Mouse (Mus musculus) testis, postnatal 14 days (tissue): ENCODE data around the gene Rsad1.

Source experiments
- DNase-seq: peaks from one replicate; pipeline ENCODE4 v3.0.0; 2021; ENCODE audit warnings: low spot score

Rsad1 gene

DNA sequence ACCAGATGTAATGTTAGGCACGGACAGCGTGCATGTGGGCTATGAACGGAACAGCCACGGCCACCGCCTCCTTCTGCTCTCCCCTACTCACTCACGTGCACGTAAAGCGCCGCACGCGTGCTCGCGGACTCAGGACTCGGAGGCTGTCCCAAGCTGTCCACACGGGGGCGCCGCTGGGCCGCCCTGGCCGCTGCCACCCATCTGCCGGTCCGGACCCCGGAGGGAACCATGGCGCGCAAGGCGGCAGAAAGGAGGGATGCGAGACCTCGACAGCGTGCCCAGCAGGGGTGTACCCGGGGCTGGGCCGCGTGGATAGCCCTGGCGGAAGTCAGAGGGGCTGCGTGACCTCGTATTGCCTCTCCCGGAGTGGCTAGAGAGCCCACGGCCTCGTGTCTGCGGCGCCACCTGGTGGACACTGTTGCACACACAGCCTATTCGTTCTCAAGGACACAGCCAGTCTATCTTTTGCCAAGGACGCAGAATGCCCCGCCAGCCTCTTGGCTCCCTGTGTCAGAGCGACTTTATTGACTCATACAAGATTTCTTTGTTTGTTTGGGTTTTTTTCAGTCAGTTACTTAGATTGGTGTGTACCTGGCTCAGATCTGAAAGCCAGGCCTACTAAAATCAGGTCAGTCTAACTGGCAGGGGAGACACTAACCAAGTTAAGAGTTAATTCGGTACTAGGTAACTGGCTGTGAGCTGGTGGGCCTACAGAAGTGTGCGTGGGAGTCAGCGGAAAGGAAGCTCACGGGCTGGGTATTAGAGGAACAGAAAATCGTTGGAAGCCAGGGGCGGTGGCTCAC, at the start of gene Rsad1:
TSS of gene Rsad1 (minus strand) at position 368 of the 803 bp plus-strand sequence.
- DNase-seq: peak; percentile 92

DNA sequence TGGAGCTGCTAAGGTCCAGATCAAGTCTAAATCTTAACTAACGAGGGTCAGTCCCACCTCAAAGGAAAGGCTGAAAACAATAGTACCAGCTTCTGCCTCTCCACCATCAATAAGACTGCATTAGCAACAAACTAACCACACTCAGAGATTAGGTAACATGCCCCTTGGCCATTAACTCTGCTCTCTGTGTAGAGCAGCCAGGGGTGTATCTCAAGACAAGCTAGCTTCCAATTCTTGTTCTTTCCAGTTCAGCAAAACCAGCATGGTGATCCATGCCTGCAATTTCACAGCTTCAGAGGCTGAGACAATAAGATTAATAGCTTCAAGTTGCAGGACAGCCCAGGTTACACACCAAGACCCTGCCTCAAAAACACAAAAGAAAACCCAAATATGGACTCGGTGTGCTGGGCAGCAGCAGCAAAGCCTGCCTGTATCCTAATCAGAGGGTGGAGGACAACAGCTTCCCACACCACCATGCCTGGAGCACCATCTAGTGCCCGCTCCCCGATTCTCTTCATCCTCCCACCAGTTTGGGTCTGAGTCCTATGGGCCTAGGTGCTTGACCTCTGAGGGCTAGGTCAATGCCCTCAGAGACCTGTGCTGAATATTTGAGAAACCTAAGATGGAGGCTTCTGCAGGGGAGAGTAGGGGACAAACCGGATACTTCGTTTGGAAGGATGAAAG, 49.5 kb upstream of the Rsad1 start:
- peak; percentile 48 for DNase-seq

DNA sequence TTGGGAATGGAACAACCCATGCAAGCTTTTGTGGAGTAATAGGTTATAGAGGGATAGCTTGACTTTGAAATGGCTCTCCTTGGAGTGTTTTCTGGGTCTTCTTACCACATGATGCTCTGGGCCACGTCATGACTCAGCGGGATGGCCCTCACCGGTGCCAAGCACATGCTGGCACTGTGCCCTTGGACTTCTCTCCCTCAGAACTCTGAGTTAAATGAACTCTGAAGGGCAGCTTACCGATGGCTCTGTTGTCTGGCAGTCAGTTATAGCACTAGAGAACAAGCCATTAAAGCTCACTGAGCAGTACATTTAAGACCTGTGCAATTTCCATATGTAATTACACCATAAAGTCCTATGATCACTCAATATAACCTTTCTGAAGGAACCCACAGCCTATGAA, 48.3 kb upstream of the Rsad1 start:
- no peak for DNase-seq

DNA sequence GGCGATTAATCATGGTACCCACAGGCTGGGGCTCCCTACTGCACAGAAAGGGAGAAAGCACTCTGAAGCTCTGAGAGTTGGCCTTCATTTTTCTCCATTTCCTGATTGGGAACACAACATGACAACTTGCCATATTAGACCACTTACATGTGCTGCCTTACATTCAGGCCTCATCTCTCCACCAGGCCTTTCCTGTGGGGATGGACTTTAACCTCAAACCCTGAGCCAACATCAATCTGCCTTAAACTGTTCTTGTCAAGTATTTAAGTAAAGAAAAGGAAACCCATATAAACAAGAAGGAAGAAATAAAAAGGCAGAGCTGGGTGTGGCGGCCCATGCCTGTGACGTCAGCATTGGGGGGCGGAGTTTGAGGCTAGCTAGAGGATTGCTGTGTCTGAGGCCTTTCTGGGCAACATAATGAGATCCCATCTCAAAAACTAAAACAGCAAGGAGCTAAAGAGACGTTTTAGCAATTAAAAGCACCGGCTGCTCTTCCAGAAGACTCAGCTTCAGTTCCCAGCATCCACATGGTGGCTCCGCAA, 47.3 kb upstream of the Rsad1 start:
- DNase-seq: no peak

DNA sequence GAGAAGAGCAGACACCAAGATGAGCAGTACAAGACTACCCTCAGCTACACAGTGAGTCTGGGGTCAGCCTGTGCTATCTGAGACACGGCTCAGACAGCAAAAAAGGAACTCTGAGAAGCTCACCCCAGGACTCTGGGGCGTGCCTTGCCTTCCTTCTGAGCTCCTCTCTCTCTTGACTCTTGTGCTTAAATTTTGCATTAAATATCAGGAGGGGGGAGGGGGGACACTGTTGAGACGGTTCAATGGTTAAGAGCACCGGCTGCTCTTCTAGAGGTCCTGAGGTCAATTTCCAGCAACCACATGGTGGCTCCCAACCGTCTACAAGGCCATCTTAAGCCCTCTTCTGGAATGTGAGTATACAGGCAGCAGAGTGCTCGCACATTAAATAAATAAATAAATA, 38.5 kb upstream of the Rsad1 start:
- DNase-seq: no peak

DNA sequence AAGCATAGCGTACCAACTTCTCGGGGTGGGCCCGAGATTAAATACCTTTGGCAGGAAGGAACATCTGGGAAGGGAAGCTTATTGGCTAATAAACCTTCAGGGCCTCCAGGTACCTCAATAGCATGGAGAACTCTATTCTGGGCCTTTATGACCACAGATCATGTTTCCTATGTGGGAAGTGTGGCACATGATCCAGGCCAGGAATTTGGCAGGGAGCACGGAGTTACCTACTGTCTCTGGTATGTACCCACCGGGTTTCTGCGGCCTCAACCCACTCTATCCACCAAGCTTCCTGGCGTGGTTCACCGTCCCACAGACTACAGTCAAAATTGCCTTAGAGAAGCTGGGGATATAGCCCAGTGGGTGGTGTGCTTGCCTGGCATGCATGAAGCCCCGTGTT, 36.0 kb upstream of the Rsad1 start:
- DNase-seq: no peak

DNA sequence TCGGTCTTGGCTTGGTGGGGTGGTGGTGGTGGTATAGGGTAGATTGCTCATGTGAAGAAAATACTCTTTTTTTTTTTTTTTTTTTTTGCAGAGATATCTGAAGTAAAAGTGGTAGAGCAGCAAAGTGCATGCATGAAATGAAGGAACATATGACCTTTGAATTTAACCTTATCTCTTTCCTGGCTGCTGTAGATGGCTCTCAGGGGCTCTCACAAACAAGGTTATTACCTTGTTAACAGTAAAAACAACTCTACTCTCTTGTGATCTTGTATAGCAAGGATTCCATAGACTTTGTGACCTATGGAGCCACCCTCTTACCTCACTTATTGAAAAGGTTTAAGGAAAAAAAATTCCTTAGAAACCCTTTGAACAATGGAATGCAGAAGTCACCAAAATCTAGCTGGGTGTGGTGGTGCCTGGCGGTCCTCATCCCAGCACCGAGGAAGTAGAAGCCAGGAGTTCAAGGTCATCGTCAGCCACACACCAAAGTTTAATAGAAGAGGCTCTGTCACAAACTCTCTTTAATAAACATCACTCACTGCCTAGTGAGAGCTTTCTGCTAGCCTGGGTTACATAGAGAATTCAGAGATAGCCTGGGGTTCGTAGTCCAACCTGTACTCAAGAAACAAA, 31.2 kb upstream of the Rsad1 start:
- DNase-seq: no peak

DNA sequence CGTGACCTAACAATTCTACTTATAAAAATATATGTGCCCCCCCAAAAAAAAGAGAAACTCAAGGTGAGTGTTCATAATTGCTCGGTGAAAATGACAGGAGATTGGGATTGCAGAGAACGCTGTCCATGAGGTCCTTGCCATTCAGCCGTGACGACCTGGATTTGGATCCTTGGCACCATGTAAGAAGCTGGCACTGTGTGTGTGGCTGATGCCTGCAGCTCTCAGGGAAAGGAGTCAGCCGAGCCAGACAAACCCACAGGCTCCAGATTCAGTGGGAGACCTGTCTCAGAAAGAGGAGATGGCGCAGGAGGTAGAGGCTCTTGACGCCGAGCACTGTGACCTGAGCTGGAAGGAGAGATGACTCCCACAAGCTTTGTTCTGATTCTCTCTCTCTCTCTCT, 27.3 kb upstream of the Rsad1 start:
- DNase-seq: no peak

DNA sequence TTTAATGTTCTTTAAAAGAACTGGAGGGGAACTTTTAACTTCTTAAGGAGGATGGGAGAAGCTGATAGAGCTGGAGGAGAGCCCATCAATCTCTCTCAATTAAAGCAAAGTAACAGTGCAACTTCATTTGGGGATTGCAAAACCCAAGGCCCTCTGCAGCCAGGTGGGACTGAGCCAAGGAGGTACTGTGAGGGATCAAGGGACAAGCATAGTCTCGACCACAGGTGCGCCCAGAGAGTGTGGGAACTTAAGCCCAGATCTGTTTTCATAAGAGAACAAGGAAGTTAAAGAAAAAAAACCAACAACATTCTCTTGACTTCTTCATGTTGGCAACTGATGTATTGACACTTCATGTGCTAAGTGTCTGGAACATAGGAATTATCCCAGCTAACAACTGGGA, 26.0 kb upstream of the Rsad1 start:
- DNase-seq: no peak

DNA sequence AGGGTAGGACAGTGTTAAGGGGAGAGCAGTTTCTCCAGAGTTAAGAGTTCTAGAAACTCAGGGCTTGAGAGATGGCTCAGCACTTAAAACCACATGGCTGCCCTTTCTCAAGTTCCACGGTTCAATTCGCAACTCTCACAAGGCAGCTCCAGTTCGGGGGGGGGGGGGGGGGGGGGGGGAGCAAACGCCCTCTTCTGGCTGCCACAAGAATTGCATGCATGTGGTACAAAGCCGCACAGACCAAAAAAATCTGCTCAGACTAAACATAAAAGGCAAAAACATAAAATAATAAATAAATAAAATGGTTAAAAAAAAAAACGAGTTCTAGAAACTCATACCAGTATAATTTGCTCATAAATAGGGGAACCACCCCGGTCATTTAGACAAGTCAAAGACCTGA, 25.5 kb upstream of the Rsad1 start:
- no peak for DNase-seq

DNA sequence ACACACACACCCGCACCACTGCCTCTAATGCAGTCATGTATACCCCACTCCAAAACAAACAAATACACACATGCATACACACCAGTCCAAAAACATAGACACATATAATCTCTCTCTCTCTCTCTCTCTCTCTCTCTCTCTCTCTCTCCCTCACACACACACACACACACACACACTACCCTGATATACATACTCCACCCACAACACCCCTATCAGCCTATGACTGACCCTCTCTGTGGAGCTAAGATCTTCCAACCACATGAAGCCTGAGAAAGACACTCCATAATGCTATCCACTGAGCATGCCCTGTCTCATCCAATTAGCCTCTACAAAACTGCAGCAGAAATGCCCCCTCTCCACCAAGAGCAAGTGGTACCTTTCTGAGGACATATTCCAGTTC, 22.8 kb upstream of the Rsad1 start:
- no peak for DNase-seq

DNA sequence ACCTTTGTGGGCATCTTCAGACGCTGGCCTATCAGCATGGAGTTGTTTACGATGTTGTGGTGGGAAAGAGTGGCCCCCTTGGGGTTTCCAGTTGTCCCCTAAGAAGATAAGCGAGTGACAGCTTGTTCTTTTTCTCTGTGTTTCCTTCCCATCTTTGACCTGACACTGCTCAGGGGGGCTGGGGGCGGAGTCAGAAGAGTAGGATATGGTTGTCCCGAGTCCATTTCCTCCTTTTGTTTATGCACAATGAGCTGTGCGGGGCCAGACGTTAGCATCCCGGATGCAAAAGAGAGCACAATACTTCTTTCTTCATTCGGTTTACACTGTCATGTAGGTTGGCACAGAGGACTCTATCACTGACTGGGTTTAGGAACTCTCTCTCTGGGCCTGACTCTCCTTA, 21.6 kb upstream of the Rsad1 start:
- DNase-seq: no peak

DNA sequence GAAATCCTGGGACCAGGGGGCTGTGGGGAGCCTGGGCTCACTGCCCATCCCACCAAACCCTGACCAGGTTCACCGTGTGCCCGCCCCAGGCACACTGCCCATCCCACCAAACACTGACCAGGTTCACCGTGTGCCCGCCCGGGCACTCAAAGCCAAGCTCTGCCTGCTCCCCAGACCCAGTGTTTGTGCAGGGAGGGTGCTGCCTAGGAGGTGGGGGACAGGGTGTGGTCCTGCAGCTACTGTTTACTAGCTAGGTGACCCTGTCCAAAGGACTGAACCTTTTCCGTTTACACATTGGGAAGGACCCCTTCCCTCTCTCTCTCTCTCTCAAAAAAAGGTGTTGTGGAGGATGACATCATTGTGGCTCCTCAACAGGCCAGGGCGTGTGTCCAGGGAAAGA, 18.3 kb upstream of the Rsad1 start:
- no peak for DNase-seq

DNA sequence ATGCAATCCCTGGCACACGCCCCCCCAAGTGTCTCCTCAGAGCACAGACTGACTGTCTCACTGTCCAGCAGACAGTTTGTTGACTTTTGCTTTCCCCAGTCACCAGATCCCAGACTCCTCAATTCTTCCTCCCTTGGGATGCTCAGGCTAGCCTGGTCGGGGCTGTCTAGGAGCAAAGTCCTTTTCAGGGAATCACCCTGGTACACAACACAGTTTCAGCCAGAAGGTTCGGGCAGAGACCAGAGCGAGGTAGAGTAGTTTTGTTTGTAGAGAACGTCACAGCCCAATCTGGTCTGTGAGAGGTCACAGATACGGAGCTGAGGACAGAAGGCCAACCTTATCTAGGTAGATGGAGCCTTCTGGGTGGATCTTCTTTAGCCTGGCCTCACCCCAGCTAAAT, 17.5 kb upstream of the Rsad1 start:
- no peak for DNase-seq

DNA sequence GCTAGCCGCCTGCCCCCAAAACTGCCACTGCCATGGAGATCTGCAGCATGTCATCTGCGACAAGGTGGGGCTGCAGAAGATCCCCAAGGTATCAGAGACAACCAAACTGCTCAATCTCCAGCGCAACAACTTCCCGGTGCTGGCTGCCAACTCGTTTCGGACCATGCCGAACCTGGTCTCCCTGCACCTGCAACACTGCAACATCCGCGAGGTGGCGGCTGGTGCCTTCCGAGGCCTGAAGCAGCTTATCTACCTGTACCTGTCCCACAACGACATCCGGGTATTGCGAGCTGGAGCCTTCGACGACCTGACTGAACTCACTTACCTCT, 16.1 kb upstream of the Rsad1 start:
- no peak for DNase-seq

DNA sequence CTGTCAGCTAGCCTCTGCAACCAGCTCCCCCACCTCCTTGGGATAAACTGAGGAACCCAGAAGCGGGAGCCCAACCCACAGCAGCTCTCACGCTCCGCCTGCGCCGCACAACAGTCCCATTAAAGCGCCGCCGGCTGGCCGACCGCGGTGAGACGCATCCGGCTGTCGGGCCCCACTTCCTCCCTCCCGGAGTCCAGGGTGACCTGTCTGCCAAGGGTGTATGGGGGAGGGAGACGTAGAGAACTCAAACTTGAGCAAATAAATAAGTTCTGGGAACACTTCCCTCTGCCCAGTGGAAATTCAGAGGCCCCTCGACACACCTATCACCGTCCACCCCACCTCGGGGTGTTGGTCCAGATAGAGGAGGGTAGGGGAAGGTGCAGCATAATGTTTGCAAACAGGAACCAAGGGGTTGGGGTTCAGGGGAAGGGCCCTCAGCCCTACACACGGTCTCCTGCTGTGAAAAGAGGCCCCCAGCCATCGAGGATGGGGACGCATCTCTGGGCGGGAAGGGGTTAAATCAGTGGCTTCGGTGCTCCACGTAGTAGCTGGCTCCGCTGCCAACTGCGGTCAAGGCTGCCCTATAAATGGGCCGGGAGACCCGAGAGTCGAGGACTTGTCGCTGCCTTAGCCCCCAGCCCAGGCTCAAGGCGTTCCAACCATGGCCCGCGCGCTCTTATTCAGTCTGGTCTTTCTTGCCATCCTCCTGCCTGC, 15.5 kb upstream of the Rsad1 start, which contains the start of gene Chad:
TSS of gene Chad (plus strand) at position 611 of the 714 bp plus-strand sequence.
- DNase-seq: peak; percentile 40

DNA sequence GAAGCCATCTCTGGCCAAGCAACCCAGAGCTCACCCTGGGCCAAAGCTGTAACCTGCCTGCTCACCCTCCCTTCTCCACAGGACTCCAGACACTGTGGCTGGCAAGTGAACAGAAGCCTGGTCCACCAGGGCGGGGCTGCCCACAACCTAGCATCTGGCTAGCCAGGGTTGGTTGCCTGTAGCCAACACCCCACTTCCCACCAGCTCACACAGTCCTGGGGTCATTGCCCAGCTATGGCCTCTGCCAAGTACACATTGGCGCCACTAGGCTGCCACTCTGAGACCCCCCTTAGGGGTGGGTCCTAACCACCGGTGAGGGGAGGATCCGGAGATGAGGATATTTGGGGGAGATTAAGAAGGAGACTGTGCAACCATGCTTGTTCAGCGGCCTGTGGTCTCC, 14.8 kb upstream of the Rsad1 start:
- DNase-seq: no peak

DNA sequence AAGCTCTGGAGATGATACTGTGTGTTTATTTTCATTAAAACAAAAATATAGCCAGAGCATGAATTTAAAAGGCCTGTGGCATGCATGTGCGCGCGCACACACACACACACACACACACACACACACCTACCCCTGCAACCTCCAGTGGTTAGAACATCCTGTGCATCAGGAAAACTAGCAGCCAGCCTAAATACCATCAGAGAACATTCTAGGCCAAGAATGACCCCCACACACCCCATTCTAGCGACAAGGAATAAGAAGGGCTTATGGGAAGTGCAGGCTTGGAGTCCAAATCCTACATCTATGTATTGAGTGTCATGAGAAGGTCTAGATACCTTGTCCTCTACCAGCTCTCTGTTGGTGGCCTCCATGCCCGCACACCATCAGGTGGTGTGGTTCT, 14.3 kb upstream of the Rsad1 start:
- no peak for DNase-seq

DNA sequence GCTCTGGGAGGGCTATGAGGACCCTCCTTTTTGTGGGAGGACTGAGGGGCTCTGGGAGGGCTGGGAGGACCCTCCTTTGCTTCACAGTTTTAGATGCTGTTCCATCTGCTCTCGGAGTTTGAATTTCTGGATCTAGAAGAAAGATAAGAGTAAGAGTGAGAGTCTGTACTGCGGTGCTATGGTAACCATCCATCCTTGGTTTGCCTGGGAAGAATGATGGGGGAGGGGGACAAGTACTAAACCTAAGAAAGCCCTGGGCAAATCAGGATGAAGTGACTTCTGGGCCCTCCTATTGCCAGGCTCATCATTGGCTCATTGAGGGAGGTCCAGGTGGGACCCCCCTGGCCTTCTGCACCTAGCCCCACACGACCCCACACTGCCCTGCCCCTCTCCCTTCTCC, 9.2 kb upstream of the Rsad1 start:
- no peak for DNase-seq

DNA sequence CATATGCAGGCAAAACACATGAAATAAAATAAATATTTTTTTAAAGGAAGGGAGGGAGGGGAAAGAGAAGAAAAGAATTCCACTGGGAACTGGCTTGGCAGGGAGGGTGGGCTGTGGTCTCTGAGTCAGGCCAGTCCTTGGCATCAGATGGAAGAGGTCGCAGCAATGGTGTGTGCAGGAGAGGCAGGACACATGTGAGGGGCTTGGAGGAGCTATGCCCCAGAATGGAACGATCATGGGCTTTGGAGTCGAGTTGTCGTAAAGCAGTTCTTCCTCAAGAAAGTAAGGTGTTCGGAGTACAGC, 1.3 kb upstream of the Rsad1 start:
- no peak for DNase-seq

DNA sequence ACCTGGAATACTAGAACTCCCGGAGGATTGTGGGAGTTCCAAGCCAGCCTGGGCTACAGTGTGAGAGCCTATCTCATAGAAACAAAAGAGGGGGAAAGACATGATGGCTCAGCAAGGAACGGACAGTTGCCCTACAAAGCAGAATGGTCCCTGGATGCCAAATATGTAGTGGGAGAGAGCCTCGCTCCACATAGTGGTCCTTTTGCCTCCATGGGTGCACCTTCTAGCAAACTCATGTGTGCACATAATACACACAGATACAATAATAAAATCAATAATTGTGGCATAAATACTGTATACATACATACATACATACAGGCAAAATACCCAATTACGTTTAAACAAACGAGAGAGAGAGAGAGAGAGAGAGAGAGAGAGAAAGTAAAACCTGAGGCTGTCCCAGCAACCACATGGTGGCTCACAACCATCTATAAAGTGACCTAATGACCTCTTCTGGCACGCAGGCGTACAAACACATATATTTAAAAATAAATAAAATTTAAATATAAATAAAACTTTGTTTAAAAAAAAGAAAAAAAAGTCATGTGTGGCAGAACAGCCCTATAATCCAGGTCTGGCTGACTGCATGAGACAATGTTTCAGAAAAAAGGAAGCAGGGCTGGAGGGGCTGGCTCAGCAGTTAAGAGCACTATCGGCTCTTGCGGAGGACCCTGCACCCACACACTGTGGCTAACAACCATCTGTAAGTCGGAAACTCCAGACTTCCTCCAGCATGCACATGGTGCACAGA, 811 bp upstream of the Rsad1 start:
- no peak for DNase-seq
